Mouse (Mus musculus) myocyte (in vitro differentiated cells): ENCODE data around the gene Sgcb. TPM values are rescaled to one million over a fixed set of nuclear protein-coding genes. Genes with fewer than 3 reads are reported as not detected.

ENCODE experiments used
- H3K27me3 ChIP-seq: one replicate; pipeline ENCODE4 v1.6.1; 2011; ENCODE audit not compliant: control insufficient read depth, insufficient read depth, insufficient read length
- H3K36me3 ChIP-seq: one replicate; pipeline ENCODE4 v1.6.1; 2011; ENCODE audit not compliant: control insufficient read depth, insufficient read depth
- H3K4me2 ChIP-seq: one replicate; pipeline ENCODE4 v1.6.1; 2011; ENCODE audit warnings: low read depth, control low read depth
- H3K4me3 ChIP-seq: one replicate; pipeline ENCODE4 v1.5.1; 2011; ENCODE audit warnings: mild to moderate bottlenecking, control low read depth, moderate library complexity
- H3K79me2 ChIP-seq: one replicate; pipeline ENCODE4 v1.6.1; 2011; ENCODE audit not compliant: control insufficient read depth, insufficient read depth
- H3ac ChIP-seq: one replicate; pipeline ENCODE4 v1.6.1; 2011; ENCODE audit not compliant: control insufficient read depth, insufficient read length
- CEBPB ChIP-seq: IDR thresholded peaks from 2 replicates; pipeline ENCODE4 v1.6.1; 2011; ENCODE audit warnings: mild to moderate bottlenecking, moderate library complexity; ENCODE audit not compliant: poor library complexity, insufficient read depth, severe bottlenecking
- E2F4 ChIP-seq: IDR thresholded peaks from one replicate; pipeline ENCODE4 v1.6.1; 2011; ENCODE audit warnings: mild to moderate bottlenecking, control low read depth, moderate library complexity; ENCODE audit not compliant: insufficient read depth
- MAX ChIP-seq: IDR thresholded peaks from one replicate; pipeline ENCODE4 v1.6.1; 2011; ENCODE audit warnings: low read depth, mild to moderate bottlenecking, control low read depth
- MYOD1 ChIP-seq, 3 experiments: IDR thresholded peaks; one replicate each; pipeline ENCODE4 v1.6.1; 2011; ENCODE audit warnings: control low read depth in 2 of 3, low read depth in 2 of 3, mild to moderate bottlenecking in 2 of 3, moderate library complexity in 1 of 3; ENCODE audit not compliant: insufficient read length in 2 of 3, control insufficient read depth in 1 of 3
- MYOG ChIP-seq, 3 experiments: IDR thresholded peaks; one replicate each; pipeline ENCODE4 v1.6.1; 2011; ENCODE audit warnings: control low read depth in 2 of 3, low read depth in 2 of 3, mild to moderate bottlenecking in 2 of 3; ENCODE audit not compliant: insufficient read length in 2 of 3, control insufficient read depth in 1 of 3, insufficient read depth in 1 of 3
- POLR2A ChIP-seq: IDR thresholded peaks from one replicate; pipeline ENCODE4 v1.6.1; 2011; ENCODE audit warnings: low read depth, mild to moderate bottlenecking, control low read depth, moderate library complexity; ENCODE audit not compliant: insufficient read length
- POLR2AphosphoS2 ChIP-seq: IDR thresholded peaks from one replicate; pipeline ENCODE4 v1.6.1; 2011; ENCODE audit warnings: low read depth, control low read depth; ENCODE audit not compliant: insufficient read length
- REST ChIP-seq: IDR thresholded peaks from one replicate; pipeline ENCODE4 v1.6.1; 2011; ENCODE audit warnings: mild to moderate bottlenecking, control low read depth, moderate library complexity; ENCODE audit not compliant: insufficient read depth, insufficient read length
- SRF ChIP-seq: IDR thresholded peaks from one replicate; pipeline ENCODE4 v1.6.1; 2011; ENCODE audit warnings: low read depth; ENCODE audit not compliant: control insufficient read depth, insufficient read length
- TCF12 ChIP-seq: IDR thresholded peaks from one replicate; pipeline ENCODE4 v1.6.1; 2011; ENCODE audit warnings: mild to moderate bottlenecking, control low read depth; ENCODE audit not compliant: poor library complexity, insufficient read depth, severe bottlenecking
- TCF3 ChIP-seq: IDR thresholded peaks from one replicate; pipeline ENCODE4 v1.6.1; 2011; ENCODE audit warnings: low read depth, control low read depth; ENCODE audit not compliant: insufficient read length
- USF1 ChIP-seq: IDR thresholded peaks from one replicate; pipeline ENCODE4 v1.6.1; 2011; ENCODE audit warnings: low read depth, mild to moderate bottlenecking, control low read depth, moderate library complexity
- polyA plus RNA-seq: library from polyadenylated mRNA; unstranded; fragments of >200 nt; fragmentation: generic; extraction: Trizol; gene quantifications from one replicate; pipeline ENCODE4 v1.2.1, GENCODE M21; 2012; ENCODE audit warnings: missing spikeins

Sgcb gene
- polyA plus RNA-seq, 1 experiment: 45.7 TPM

- H3K4me2 ChIP-seq: no peak overlapping the region
- H3K79me2 ChIP-seq: no peaks in the 10 kb centered on the region
- peaks cover 21% of the 10 kb centered on the region for H3K36me3 ChIP-seq
- H3K4me3 ChIP-seq: no peak overlapping the region
- H3ac ChIP-seq: no peak overlapping the region
- no peak for TF ChIP-seq CEBPB
- TF ChIP-seq TCF12: no peak
- no peak for TF ChIP-seq REST
- no peak for TF ChIP-seq MYOG (IDR thresholded peaks at IDR 0.05; ENCODE audit: control insufficient read depth in 1 of 3, insufficient read depth in 1 of 3, insufficient read length in 2 of 3, low read depth in 2 of 3)
- TF ChIP-seq SRF: no peak
- TF ChIP-seq POLR2A: no peak
- no peaks in the 10 kb centered on the region for H3K27me3 ChIP-seq
Observed at GRCm38 (mm10) chr5:73637337-73638107, 10.1 kb downstream of the Sgcb start.

GRCm38 (mm10) chr5:73633141-73633540 is 14.4 kb downstream of the Sgcb start:
- peaks cover 21% of the 10 kb centered on the region for H3K36me3 ChIP-seq
- no peak for TF ChIP-seq E2F4

GRCm38 (mm10) chr5:73632291-73632690 is 15.3 kb downstream of the Sgcb start, which contains the start of gene Lrrc66:
Gene Lrrc66 (minus strand): TSS chr5:73632526.
- H3K4me3 ChIP-seq: no peak within 1 kb of the TSS

More at GRCm38 (mm10) chr5:73633141-73633540, 14.4 kb downstream of the Sgcb start:
- Histone ChIP-seq H3K4me3 (no peak overlapping the region), H3ac (no peak overlapping the region), H3K27me3 (no peaks in the 10 kb centered on the region), H3K4me2 (no peak overlapping the region), H3K79me2 (no peaks in the 10 kb centered on the region)

GRCm38 (mm10) chr5:73631001-73631558 is 16.5 kb downstream of the Sgcb start:
- Histone ChIP-seq H3ac (no peak overlapping the region), H3K36me3 (peaks cover 21% of the 10 kb centered on the region), H3K79me2 (no peaks in the 10 kb centered on the region), H3K4me2 (no peak overlapping the region), H3K4me3 (no peak overlapping the region), H3K27me3 (no peaks in the 10 kb centered on the region)
- no peak for TF ChIP-seq POLR2AphosphoS2
- TF ChIP-seq CEBPB: no peak
- no peak for TF ChIP-seq MYOD1 (IDR thresholded peaks at IDR 0.05; ENCODE audit: control insufficient read depth in 1 of 3, insufficient read length in 2 of 3, low read depth in 2 of 3)
- no peak for TF ChIP-seq POLR2A
- TF ChIP-seq REST: no peak
- no peak for TF ChIP-seq TCF3
- TF ChIP-seq MAX: no peak
- no peak for TF ChIP-seq TCF12
- TF ChIP-seq USF1: no peak
- TF ChIP-seq SRF: no peak

More at GRCm38 (mm10) chr5:73632291-73632690, 15.3 kb downstream of the Sgcb start, which contains the start of gene Lrrc66:
- peaks cover 21% of the 10 kb centered on the region for H3K36me3 ChIP-seq
- H3K4me2 ChIP-seq: no peak within 1 kb of the TSS
- no peaks in the 10 kb centered on the region for H3K27me3 ChIP-seq
- TF ChIP-seq CEBPB (no peak), REST (no peak), USF1 (no peak), TCF12 (no peak), MAX (no peak), MYOG (IDR thresholded peaks at IDR 0.05; ENCODE audit: control insufficient read depth in 1 of 3, insufficient read depth in 1 of 3, insufficient read length in 2 of 3, low read depth in 2 of 3) (no peak)
- no peak within 1 kb of the TSS for H3ac ChIP-seq
- H3K79me2 ChIP-seq: no peaks in the 10 kb centered on the region

GRCm38 (mm10) chr5:73630141-73630540 is 17.4 kb downstream of the Sgcb start:
- no peak overlapping the region for H3K4me3 ChIP-seq
- peaks cover 16% of the 10 kb centered on the region for H3K36me3 ChIP-seq
- H3K4me2 ChIP-seq: no peak overlapping the region
- TF ChIP-seq POLR2A (no peak), MAX (no peak), SRF (no peak), TCF12 (no peak), REST (no peak), MYOD1 (IDR thresholded peaks at IDR 0.05; ENCODE audit: control insufficient read depth in 1 of 3, insufficient read length in 2 of 3, low read depth in 2 of 3) (no peak), E2F4 (no peak), MYOG (IDR thresholded peaks at IDR 0.05; ENCODE audit: control insufficient read depth in 1 of 3, insufficient read depth in 1 of 3, insufficient read length in 2 of 3, low read depth in 2 of 3) (no peak)
- no peaks in the 10 kb centered on the region for H3K79me2 ChIP-seq
- H3ac ChIP-seq: no peak overlapping the region
- H3K27me3 ChIP-seq: no peaks in the 10 kb centered on the region
